Mouse (Mus musculus) limb, embryonic 13.5 days (tissue): ENCODE results near the gene Pkm. TPM values are rescaled to one million over a fixed set of nuclear protein-coding genes. Genes with fewer than 3 reads are reported as not detected.

Experiments used
- ATAC-seq: fragments of 200-750 bp; cut with Nextera tagmentation; 2 replicates; pipeline ENCODE4 v1.8.0; 2017; ENCODE audit warnings: low read depth, moderate number of reproducible peaks, moderate TSS enrichment; ENCODE audit not compliant: low FRiP score
- H3K27ac ChIP-seq: fragments of 300-500 bp; sonication (generic); 2 replicates; pipeline ENCODE4 v1.5.1; 2015; ENCODE audit warnings: inconsistent platforms, mild to moderate bottlenecking, moderate library complexity
- H3K27me3 ChIP-seq: fragments of 300-500 bp; sonication (generic); 2 replicates; pipeline ENCODE4 v1.6.1; 2015; ENCODE audit warnings: mild to moderate bottlenecking, inconsistent platforms
- H3K36me3 ChIP-seq: fragments of 300-500 bp; sonication (generic); 2 replicates; pipeline ENCODE4 v1.6.1; 2015; ENCODE audit warnings: inconsistent platforms, mild to moderate bottlenecking, moderate library complexity
- H3K4me1 ChIP-seq: fragments of 300-500 bp; sonication (generic); 2 replicates; pipeline ENCODE4 v1.6.1; 2015; ENCODE audit warnings: inconsistent platforms
- H3K4me2 ChIP-seq: fragments of 300-500 bp; sonication (generic); replicated peaks from 2 replicates; pipeline ENCODE4 v1.6.1; 2015; ENCODE audit warnings: inconsistent platforms, mild to moderate bottlenecking, moderate library complexity
- H3K4me3 ChIP-seq: fragments of 300-500 bp; sonication (generic); 2 replicates; pipeline ENCODE4 v1.5.1; 2015; ENCODE audit warnings: moderate library complexity, mild to moderate bottlenecking, inconsistent platforms
- H3K9ac ChIP-seq: fragments of 300-500 bp; sonication (generic); 2 replicates; pipeline ENCODE4 v1.6.1; 2015; ENCODE audit warnings: mild to moderate bottlenecking, inconsistent platforms
- H3K9me3 ChIP-seq: fragments of 300-500 bp; sonication (generic); 2 replicates; pipeline ENCODE4 v1.6.1; 2016; ENCODE audit warnings: inconsistent platforms
- WGBS: fragments of 180-500 bp; shearing (Covaris S2); methylation state at CpG from one replicate; pipeline ENCODE4 v1.1.7; 2015; 5-methylcytosine and 5-hydroxymethylcytosine counted together
- polyA plus RNA-seq: library from polyadenylated mRNA; unstranded; fragments of >200 nt; fragmentation: Nextera tagmentation; extraction: Ambion mirVana; gene quantifications from 2 replicates; pipeline ENCODE4 v1.2.1, GENCODE M21; 2015

Gene Pkm
- polyA plus RNA-seq = 1,325 and 1,327 TPM in 2 replicates

DNA sequence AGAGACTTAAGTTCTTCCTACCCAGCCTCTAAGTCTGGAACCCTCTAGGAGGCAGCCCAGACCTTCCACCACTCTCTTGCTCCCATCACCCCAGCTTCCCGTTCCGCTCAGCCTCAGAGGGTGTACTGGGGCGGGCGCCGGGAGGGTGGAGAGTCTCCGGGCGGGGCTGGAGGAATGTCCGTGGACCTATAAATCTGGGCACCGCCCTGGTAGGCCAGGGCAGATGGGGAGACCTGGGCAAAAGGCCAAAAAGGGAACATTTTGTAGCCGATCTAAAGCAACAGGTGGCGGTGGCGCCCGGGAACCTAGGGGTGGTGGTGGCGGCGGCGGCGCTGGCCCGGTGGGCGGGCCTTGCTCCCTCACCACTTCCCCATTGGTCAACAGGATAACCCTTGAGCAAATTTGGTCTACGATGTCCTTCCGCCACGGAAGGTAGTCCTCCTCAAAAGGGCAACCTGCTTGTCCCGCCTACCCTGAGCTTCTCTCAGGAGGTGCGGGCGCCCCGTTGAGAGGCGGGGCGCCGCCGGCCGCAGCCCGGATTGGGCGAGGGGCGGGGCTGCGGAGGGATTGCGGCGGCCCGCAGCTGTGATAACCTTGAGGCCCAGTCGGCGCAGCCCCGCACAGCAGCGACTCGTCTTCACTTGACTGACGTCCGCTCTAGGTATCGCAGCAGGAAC is at the start of gene Pkm:
Gene Pkm, plus strand, starts transcription at position 411 of the 677 bp plus-strand sequence.
- Histone ChIP-seq H3K4me3 (peak within 1 kb of the TSS; percentile 82), H3K4me1 (peaks cover 39% of the 10 kb centered on the region), H3K9me3 (no peaks in the 10 kb centered on the region), H3K4me2 (peak within 1 kb of the TSS; percentile 83), H3K27me3 (no peaks in the 10 kb centered on the region), H3K27ac (peak within 1 kb of the TSS; percentile 94), H3K9ac (peak within 1 kb of the TSS; percentile 90), H3K36me3 (peaks cover 13% of the 10 kb centered on the region)
- peak; percentile 90 for ATAC-seq
- 1% methylated on average over 46 of the region's 46 CpGs for WGBS

DNA sequence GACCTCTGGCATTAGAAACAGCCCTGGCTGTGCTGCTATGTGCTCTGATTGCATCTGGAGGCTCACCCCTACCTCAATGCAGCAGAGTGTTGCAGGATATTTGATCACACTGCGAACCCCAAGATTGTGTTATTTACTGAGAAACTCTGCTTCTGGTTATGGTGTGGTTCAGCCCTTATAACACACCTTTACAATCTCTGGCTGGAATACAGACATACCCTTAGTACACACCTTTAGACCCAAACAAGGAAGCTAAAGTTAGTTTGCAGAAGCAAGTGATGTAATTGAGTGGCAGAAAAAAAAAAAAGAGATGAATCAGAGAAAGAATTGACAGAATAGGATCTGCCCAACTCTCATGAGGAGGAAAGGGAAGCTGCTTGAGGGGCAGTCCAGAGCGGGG is 45.2 kb upstream of the Pkm start:
- 82% methylated on average over 2 of the region's 2 CpGs for WGBS
- Histone ChIP-seq H3K9me3 (no peaks in the 10 kb centered on the region), H3K27ac (no peak overlapping the region), H3K4me3 (no peak overlapping the region), H3K36me3 (no peaks in the 10 kb centered on the region), H3K4me1 (no peaks in the 10 kb centered on the region), H3K27me3 (no peaks in the 10 kb centered on the region), H3K4me2 (no peak overlapping the region), H3K9ac (no peak overlapping the region)
- no peak for ATAC-seq

DNA sequence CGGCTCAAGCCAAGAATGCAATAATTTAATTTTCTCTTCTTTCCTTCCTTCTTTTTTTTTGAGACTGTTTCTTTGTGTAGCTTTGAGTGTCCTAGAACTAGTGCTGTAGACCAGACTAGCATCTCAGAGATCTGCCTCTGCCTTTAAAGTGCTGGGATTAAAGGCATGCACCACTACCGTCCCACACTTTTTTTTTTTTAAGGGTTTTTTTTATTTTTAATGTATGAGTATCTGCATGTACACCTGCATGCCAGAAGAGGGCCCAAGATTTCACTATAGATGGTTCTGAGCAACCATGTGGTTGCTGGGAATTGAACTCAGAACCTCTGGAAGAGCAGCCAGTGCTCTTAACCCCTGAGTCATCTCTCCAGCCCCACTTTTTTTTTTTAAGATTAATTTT is 40.4 kb upstream of the Pkm start:
- H3K4me1 ChIP-seq = peaks cover 18% of the 10 kb centered on the region
- no peaks in the 10 kb centered on the region for H3K9me3 ChIP-seq
- H3K4me2 ChIP-seq = no peak overlapping the region
- H3K9ac ChIP-seq = no peak overlapping the region
- ATAC-seq = no peak
- WGBS = 85% methylated on average over 2 of the region's 2 CpGs
- no peaks in the 10 kb centered on the region for H3K27me3 ChIP-seq
- no peak overlapping the region for H3K27ac ChIP-seq
- H3K4me3 ChIP-seq = no peak overlapping the region
- no peaks in the 10 kb centered on the region for H3K36me3 ChIP-seq

DNA sequence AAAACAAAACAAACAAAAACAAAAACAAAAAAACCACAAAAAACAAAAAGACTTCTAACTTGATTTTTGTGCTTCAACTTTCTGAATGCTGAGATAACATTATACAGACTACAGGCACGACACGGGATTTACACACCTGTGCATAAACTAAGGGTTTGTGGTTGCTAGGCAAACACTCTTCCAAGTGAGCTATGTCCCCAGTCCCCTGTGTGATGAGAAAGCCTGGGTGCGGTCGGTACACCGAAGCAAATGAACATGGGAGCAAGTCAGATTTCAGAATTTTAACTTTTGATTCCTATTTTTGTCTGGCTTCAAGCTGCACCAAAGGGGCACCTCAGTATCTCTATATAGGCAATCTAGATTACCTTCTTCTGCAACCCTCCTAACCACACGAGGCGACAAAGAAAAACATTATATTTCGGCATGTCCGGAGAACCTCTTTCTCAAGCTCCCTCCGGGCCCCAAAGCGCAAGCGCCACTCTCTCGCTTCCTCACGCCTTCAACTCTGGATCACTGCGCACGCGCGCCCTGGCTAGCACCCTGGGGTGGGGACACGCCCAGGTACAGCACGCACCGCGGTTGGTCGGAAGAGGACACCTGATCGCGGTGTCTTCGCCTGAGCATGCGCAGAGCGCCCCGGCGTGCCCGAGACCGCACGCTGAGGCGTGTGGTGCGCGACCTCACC is 39.4 kb upstream of the Pkm start, which contains the start of gene Parp6:
Gene Parp6, plus strand, starts transcription at position 663 of the 685 bp plus-strand sequence.
- Histone ChIP-seq H3K9ac (peak within 1 kb of the TSS; percentile 91), H3K9me3 (no peaks in the 10 kb centered on the region), H3K4me3 (peak within 1 kb of the TSS; percentile 94), H3K27me3 (no peaks in the 10 kb centered on the region), H3K4me1 (peaks cover 18% of the 10 kb centered on the region), H3K27ac (peak within 1 kb of the TSS; percentile 88), H3K36me3 (no peaks in the 10 kb centered on the region; the same call in 1 of the 2 replicates), H3K4me2 (peak within 1 kb of the TSS; percentile 76)
- peak; percentile 99 for ATAC-seq
- WGBS = under 1% methylated on average over 36 of the region's 36 CpGs

DNA sequence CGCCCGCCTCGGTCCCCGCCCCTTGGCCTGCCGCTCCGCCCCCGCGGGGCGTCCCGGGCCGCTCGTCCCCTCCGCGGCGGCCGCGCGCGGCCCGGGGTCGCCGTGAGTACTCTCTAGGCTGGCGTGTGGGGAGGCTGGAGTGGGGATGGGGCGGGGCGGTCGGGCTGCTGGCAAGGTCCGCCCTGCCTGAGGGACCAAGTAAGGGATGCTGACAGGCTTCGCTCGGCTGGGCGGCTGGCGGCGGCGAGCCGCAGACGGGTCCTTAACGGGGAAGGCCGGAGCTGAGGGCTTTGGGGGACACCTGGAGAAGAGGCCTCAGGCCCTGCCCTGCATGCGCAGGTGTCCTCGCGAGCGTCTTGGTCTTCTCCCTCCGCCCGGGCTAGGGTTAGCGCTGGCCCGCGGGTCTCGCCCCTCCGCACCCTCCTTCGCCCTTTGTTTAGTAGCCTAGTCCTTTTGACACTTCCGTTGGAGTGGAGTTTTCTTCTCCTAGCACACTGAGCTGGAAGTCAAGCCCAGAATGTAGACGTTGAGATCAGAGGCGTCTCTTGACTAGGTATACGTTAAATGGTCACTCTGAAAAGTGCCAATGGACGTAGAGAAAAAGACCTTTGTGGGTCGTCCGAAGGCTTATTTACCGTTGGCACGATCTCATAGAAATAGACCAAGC is 38.7 kb upstream of the Pkm start:
- peaks cover 6% of the 10 kb centered on the region for H3K36me3 ChIP-seq
- no peak; the same call in 1 of the 2 replicates for ATAC-seq
- WGBS = under 1% methylated on average over 53 of the region's 58 CpGs
- peak overlapping the region; percentile 94 for H3K4me3 ChIP-seq
- H3K9ac ChIP-seq = peak overlapping the region; percentile 91
- H3K27me3 ChIP-seq = no peaks in the 10 kb centered on the region
- peaks cover 18% of the 10 kb centered on the region for H3K4me1 ChIP-seq
- H3K27ac ChIP-seq = peak overlapping the region; percentile 88
- H3K9me3 ChIP-seq = no peaks in the 10 kb centered on the region
- peak overlapping the region; percentile 76 for H3K4me2 ChIP-seq

DNA sequence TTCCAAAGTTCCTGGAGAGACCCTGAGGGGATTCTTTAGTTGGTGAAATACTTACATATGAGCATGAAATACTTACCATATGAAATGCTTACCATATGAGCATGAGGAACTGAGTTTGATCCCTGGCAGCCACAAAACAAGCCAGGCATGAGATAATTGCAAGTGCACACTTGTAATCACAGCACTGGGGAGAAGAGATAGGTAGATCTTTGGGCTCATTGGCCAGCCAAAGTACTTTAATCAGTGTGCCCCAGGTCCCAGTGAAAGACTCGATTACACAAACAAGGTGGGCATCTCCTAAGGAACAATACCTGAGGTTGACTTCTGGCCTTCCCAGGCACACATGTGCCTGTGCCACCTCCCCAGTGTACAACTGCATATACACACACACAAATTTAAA is 17.8 kb upstream of the Pkm start:
- Histone ChIP-seq H3K4me2 (no peak overlapping the region), H3K9me3 (no peaks in the 10 kb centered on the region), H3K4me3 (no peak overlapping the region), H3K27me3 (no peaks in the 10 kb centered on the region), H3K36me3 (peaks cover 81% of the 10 kb centered on the region), H3K27ac (no peak overlapping the region), H3K4me1 (no peaks in the 10 kb centered on the region), H3K9ac (no peak overlapping the region)
- WGBS = 92% methylated on average over 1 of the region's 1 CpGs
- ATAC-seq = no peak

DNA sequence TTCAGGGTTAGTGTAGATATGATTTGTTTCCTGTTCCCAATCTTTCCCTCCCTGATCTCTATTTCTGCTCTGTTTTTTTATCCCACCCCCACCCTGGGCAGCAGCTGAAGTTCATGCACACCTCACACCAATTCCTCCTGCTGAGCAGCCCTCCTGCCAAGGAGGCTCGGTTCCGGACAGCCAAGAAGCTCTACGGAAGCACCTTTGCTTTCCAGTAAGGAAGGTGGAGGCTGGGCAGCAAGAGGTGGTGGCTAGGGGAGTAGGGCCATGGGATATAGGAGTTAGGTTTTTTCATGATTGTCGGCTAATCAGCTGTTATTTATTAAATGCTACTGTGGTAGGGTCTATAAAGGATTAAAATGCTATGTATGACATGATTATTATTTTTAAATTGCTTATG is 16.2 kb upstream of the Pkm start:
- ATAC-seq = no peak
- 88% methylated on average over 4 of the region's 4 CpGs for WGBS
- Histone ChIP-seq H3K4me1 (no peaks in the 10 kb centered on the region), H3K9me3 (no peaks in the 10 kb centered on the region), H3K27me3 (no peaks in the 10 kb centered on the region), H3K9ac (no peak overlapping the region), H3K27ac (no peak overlapping the region), H3K36me3 (peaks cover 77% of the 10 kb centered on the region), H3K4me3 (no peak overlapping the region), H3K4me2 (no peak overlapping the region)

DNA sequence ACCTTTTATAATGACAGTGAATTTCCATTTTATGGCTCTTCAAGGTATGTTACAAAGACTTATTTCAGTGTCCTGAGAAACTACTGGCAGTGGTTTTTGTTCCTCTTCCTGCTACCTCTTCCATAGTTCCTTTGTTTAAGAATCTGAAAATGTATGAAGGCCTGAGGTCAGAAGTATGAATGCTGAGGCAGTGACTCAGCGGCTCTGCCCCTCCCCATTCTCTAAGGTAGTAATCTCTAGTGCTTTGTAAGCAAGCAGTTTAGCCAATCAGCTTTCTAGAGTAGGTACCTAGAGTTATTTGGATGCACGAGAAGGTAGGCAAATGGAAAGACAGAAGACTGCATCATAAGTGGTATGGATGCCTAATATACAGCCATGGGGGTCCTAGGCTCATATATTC is 14.8 kb upstream of the Pkm start:
- H3K4me2 ChIP-seq = no peak overlapping the region
- H3K9me3 ChIP-seq = no peaks in the 10 kb centered on the region
- no peak overlapping the region for H3K4me3 ChIP-seq
- no peak overlapping the region for H3K9ac ChIP-seq
- ATAC-seq = no peak
- H3K27me3 ChIP-seq = no peaks in the 10 kb centered on the region
- 77% methylated on average over 2 of the region's 2 CpGs for WGBS
- H3K27ac ChIP-seq = no peak overlapping the region
- no peaks in the 10 kb centered on the region for H3K4me1 ChIP-seq
- peaks cover 73% of the 10 kb centered on the region for H3K36me3 ChIP-seq

DNA sequence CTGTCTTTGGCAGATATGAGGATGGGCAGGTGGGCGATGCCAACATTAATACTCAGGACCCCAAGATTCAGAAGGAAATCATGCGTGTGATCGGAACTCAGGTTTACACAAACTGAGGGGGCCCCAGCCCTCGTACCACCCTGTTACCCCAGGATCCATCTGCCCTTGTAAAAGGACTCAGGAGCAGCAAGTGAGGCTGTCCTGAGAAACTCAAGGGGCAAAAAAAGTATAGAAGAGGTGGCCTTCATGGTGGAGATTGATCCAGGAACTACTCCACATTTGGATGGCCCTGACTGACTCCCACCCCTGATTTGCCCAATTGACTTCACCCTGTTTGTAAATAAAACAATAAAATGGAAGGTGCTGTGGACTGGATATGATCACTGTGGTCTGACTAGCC is 6.3 kb upstream of the Pkm start:
- Histone ChIP-seq H3K36me3 (peaks cover 46% of the 10 kb centered on the region), H3K4me3 (no peak overlapping the region), H3K27me3 (no peaks in the 10 kb centered on the region), H3K9me3 (no peaks in the 10 kb centered on the region), H3K4me2 (no peak overlapping the region), H3K9ac (no peak overlapping the region), H3K4me1 (no peaks in the 10 kb centered on the region), H3K27ac (no peak overlapping the region)
- no peak for ATAC-seq
- 92% methylated on average over 4 of the region's 4 CpGs for WGBS

DNA sequence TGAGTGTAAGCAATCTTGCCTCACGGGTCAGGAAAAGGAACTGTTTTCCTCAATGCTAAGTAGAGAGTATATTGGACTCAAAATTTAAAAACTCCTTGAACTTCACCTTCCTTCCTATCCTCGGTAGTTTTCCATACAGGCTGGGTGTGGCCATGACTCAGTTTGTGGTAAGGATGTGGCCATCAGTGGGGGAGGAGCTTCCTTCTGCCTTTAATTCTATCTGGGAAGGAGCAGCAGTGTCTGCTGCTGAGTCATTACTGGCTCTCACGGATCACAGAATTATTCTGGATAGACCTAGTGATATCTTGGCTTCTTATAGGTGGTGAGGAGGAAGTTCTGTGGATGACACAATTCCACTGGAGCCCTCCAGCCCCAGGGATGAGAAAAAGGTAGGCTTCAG is 2.8 kb upstream of the Pkm start:
- H3K4me2 ChIP-seq = no peak overlapping the region
- no peaks in the 10 kb centered on the region for H3K27me3 ChIP-seq
- H3K4me1 ChIP-seq = peaks cover 12% of the 10 kb centered on the region
- 32% methylated on average over 3 of the region's 3 CpGs for WGBS
- ATAC-seq = no peak
- no peak overlapping the region for H3K9ac ChIP-seq
- H3K27ac ChIP-seq = no peak overlapping the region
- H3K4me3 ChIP-seq = no peak overlapping the region
- no peaks in the 10 kb centered on the region for H3K9me3 ChIP-seq
- peaks cover 31% of the 10 kb centered on the region for H3K36me3 ChIP-seq

DNA sequence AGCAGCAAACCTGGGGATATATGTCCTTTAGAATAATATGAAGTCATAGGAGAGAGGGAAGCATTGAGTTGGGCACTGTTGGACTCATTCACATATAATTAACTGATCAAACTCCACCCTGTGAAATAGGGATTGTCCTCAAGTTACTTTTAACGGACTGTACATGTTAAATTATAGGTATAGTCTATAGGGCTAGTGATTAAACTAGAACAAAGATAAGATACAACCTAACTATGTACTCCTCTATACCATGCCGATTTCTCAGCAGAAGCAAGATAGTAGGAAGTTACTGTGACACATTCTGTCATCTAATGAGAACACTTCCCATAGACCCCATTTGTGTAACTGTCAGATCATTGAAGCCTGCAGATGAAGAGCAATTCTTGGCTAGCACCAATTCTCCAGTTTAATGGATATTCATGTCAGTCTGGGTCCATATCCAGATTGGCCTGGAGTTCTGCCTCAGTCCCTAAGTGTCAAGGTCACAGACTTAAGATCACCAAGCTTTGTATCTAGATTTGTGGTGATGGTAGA is 1.7 kb upstream of the Pkm start:
- Histone ChIP-seq H3K4me3 (no peak overlapping the region), H3K36me3 (peaks cover 19% of the 10 kb centered on the region), H3K4me1 (peaks cover 23% of the 10 kb centered on the region), H3K27me3 (no peaks in the 10 kb centered on the region), H3K9ac (no peak overlapping the region), H3K27ac (no peak overlapping the region), H3K9me3 (no peaks in the 10 kb centered on the region), H3K4me2 (no peak overlapping the region)
- ATAC-seq = no peak
- 81% methylated on average over 2 of the region's 2 CpGs for WGBS
